Mouse (Mus musculus) G1E-ER4 (cell line): Measurements from ENCODE around the gene Drd2. TPM values are rescaled to one million over a fixed set of nuclear protein-coding genes. Genes with fewer than 3 reads are reported as not detected.

Experiments used
- GATA1 ChIP-seq: IDR thresholded peaks from one replicate; pipeline ENCODE4 v1.8.0; 2012; ENCODE audit warnings: low read length, inconsistent platforms
- polyA plus RNA-seq: library from polyadenylated mRNA; stranded (reverse); fragments of >175 nt; gene quantifications from 2 replicates; pipeline ENCODE4 v1.2.3, GENCODE M21; 2012

Drd2 gene
- not detected in 2 replicates for polyA plus RNA-seq

DNA sequence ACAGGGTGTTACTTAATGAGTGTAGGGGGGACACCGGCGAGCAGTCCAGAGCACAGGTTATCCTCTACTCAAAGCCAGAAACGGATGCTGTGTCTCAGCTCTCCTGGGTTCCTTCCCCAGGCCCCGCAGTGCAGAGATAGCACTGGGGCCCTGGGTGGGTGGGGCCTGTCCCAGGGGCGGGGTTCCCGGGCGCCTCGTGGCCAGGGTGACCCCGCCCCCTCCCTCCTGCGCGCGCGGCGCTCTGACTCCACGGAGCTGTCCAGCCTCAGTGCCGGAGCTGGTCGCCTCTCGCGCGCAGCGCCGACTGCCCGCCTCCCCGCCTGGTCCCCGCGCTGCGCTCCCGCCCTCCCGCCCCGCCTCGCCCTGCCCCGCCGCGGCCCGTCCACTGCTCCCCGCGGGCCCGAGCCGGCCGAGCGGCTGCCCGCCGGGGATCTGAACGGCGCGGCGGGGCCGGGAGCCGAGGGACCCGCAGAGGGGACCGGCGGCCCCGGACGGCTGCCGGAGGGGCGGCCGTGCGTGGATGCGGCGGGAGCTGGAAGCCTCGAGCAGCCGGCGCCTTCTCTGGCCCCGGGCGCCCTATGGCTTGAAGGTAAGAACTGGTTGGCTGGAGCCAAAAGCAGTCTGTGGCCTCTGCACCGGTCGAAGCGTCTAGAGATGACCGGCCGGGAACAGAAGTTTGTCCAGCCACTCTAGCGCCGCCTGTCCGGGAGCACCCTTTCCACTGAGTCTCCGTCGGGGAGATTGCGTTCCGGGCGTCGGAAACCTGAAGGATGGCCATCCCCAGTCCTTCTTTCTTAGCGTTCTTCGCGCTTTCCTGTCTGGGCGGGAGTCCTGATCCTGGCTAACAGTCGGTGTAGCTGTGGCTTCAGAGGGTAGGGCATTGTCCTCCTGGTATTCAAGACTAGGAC is at the start of gene Drd2:
Gene Drd2 (plus strand): TSS at position 492 of the 908 bp plus-strand sequence.
- no peak for TF ChIP-seq GATA1

DNA sequence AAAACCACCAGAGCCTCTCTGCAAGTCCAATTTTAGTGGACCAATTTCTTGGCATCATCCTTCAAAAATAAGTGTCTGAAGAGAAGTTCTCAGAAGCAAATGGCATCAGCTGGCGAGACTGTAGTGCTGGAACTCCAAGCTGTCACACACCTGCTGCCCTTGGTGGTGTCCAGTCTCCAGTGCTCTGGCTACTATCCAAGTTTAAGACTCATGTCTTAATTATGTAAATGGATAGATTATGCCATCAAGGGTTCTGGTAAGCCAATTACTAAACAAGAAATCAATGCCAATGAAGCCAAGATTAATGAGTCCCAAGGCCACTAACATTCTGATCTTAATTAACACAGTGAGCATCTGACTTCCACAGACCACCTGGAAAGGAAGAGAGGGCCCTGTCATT is 45.3 kb upstream of the Drd2 start:
- TF ChIP-seq GATA1, result no peak

DNA sequence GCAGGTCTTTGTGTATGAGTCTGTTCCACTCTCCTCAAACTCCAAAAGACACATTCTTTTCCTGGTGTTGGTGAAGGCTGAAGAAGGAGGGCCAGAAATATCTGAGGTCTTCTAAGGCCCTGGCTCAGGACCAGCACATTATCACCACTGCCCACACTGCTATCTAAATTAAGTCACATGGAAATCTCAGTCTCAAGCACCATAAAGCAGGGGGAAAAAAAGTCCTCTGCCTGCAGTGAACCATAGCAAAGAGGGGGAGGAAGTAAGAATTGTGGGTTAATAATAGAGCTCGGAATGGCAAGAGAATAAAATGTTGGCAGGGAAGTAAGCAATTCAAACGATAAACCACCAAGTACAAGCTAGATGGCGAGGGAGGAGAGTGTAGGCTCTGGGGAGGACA is 32.9 kb upstream of the Drd2 start:
- no peak for TF ChIP-seq GATA1

DNA sequence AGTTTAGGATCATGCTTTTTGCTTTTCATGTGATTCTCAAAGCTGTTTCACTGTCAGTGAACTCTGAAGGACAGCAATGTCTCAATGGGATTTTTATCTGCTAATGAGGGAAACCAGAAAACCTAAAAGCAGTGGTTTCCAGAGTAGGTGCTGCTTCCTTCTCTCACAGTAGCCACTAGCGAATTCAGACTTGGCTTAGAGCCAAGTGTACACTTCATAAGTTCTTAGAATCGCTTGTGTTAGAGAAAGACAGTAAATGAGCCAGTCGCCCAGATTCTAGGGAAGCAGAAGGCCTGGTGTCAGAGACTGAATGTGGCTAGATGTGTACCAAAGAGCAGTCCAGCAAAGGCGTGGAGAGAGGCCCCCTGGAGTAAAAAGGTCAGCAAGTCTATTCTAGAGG is 29.6 kb upstream of the Drd2 start:
- TF ChIP-seq GATA1, result no peak

DNA sequence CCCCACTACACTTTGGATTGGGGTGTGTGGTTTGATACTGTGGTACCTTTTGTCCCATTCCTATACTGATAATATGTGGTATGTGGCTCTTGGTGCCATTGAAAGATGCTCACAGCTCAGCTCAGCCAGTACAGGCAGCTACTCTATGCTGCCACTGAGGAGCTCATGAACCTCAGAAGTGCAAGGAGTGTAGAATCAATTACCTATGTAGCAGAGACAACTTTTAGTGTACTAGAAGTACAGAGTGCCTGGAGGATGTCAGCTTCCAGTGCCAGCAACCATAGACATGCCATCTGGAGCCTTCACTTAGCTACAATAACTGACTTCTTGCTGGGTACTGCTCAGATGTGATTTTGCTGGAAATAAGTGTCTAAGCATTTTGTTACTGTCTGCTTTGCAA is 21.8 kb upstream of the Drd2 start:
- no peak for TF ChIP-seq GATA1

DNA sequence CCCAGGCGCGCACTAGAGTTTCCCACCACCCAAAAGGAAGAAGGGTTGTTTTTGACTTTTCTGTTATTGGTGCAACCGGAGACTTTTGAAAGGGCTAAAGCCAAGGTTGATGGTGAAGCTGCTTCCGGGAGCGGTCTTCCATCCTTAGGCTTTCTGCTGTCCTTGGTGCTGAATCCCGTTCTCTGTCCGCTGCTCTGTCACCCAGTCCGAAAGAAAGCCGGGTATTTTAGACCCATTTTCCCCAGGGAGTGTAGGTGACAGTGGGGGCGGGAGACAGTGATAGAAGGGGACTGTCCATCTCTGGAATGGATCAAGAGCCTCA is 578 bp downstream of the Drd2 start:
- TF ChIP-seq GATA1, result no peak

DNA sequence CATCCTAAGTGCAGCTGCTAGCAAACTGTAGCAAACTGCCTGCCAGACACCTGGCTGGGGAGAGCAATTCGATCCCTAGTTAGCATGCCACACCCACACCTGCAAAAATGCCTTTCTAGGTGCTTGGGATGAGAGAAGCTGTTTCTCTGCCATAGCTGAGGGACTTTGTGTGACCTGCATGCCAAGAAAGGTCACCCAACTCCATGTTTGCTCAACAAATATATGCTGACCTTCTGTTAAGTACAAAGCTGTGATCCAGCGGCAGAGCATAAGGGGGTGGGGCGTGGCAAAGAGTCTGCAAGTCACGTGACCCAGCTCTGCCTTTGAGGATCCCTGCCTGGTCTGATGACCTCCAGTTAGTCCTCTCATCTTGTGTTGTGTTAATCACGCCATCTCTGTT is 25.3 kb downstream of the Drd2 start:
- TF ChIP-seq GATA1, result no peak

DNA sequence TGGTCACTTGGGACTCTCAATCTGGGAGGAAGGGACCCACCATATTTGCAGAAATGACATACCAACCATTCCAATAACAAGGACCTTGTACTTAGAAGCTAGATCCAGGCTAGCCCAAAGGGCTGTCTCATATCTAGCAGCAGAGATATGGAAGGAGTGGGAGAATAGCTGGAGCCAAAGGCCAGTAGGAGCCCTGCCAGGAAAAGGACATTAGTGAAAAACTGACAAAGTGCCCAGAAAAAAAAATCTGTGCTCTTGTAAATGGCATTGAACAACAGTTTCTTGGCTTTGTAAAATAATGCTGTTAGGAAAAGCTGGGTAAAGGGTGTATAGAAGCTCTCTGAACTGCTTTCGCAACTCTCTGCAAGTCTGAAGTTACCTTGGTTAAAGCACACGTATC is 33.5 kb downstream of the Drd2 start:
- no peak for TF ChIP-seq GATA1

DNA sequence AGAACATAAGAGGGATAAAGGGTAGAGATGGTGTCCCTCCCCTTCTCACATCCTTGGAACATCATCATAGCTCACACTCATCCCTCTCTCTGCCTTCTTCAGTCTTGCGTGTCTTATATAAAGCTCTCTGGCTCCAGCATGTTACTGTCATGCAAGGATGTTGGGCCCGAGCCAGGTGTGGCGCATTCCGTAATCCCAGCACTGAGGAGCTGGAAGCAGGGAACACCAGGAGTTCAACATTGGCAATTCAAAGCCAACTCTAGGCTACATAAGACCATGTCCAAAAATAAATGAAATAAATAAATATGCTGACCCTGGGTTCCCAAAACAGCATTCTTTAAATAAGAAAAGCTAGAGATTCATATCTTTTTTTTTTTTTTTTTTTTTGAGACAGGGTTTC is 39.5 kb downstream of the Drd2 start:
- no peak for TF ChIP-seq GATA1

DNA sequence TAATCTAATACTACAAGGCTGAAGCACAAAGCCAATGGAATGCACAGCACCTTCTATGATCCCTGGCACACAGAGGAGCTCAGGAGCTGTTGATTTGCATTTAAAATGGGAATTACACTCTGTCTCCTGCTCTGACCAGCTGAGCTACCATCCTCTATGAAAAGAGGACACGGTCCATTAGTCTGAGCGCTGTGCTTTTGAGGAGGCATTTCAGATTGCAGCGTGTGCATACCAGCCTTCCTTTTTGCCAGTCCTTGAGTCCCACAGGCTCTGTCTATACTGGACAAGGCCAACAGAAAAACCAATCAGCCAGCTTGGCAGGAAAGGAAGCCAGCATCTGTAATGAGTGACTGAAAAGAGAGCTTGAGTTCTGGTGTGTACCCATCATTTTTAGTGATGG is 43.6 kb downstream of the Drd2 start:
- TF ChIP-seq GATA1, result no peak

DNA sequence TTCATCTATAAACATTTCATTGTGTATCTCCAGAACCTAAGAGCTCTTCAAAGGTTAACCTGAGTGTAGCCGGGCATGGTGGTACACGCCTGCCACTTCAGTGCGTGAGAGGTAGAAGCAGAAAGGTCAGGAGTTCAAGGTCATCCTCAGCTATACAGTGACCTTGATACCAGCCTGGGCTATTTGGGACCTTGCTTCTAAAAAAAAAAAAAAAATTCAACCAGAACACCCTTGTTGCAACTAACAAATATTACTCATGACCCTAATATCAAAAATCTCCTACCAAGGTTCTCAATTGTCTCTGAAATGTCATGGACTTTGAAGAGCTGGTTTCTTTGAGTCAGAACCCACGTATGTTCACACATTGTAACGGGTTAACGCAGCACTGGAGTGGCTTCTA is 44.4 kb downstream of the Drd2 start:
- no peak for TF ChIP-seq GATA1

DNA sequence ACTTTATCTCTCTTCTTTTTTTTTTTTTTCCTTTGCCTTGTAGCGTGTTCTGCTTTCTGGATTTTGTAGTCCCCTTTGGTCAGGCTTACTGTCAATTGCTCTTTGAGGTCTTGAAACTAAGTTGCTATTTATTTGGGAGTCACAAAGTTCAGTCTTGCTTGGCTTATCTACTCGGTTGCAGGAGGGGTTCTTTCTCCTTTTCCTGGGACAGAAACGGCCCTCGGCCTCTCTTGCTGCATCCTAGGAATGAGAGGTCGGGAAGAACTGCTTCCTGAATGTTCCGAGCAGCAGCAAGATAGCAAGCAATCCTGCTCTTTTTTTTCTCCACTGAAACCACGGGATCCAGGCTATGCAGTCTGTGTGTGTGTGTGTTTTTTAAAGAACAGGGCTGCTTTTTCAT is 44.9 kb downstream of the Drd2 start:
- no peak for TF ChIP-seq GATA1

DNA sequence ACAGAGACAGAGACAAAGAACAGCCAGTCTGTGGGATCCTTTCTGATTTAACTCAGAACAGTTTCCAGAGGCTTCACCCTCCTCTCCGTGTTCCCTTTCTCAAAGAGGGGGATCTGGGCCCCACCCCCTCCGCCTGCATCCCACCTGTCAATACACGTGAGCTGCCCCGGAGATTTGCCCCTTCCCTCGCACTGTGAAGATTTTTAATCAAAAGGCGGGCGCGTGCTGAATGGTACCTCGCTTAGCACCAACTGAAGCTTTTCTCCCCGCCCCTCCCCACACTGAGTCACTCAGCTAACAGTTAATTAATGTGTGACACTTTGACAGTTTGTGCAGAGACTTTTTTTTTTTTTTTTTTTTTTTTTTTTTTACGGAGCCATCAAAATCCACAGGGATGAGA is 45.7 kb downstream of the Drd2 start:
- TF ChIP-seq GATA1, result no peak

DNA sequence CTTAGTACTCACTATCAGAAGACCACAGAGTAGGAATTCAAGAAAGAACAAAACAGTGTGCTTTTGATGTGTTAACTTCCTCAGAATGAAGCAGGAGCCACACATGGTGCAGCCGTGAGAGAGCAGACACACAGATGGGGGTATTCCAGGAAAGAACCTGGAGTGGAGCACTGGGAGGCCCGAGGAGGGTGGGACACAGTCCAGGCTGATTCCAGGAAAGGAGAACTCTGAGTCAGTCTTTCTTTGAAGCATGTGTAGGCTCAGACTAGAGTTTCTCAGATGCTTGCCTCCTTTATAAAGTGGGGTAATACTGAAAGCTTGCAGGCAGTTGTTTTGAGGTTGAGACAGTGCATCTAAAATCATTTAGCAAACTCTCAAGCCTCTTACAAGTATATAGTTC is 51.8 kb downstream of the Drd2 start:
- TF ChIP-seq GATA1, result no peak

DNA sequence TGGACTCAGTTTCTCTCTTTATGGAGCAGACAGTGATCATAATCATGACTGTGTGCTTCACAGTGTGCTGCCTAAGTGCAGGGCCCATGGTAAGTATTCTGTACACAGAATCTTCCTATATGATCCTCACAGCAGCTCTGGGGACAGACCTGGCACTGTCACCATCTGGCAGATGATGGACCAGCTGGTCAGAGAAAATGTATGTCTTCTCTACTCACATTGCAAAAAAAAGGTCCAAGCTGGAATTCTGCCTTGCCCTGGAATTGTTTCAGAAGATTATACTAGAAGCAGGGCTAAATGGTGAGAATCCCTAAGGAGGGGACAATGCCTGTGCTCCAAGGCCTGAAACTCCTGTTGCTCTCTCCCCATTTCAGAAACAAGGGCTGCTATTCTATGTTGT is 55.6 kb downstream of the Drd2 start:
- TF ChIP-seq GATA1, result no peak

DNA sequence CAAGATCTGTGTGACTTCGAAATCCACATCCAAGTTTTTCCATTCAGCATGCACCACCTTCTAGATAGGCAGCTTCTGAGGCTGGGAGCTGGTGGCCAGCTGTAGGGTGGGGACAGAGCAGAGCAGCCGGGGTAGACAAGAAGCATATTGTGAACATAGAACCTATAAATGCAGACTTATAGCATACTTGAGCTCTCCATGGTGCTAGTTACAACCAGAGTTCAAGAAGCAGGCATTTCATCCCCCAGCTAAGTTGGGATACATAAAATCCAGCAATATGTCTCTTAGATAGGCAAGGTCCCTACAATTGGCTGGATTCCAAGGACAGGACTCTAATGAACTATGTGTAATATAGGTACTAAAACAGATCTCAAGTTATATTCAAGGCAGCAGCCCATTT is 63.3 kb downstream of the Drd2 start:
- no peak for TF ChIP-seq GATA1

DNA sequence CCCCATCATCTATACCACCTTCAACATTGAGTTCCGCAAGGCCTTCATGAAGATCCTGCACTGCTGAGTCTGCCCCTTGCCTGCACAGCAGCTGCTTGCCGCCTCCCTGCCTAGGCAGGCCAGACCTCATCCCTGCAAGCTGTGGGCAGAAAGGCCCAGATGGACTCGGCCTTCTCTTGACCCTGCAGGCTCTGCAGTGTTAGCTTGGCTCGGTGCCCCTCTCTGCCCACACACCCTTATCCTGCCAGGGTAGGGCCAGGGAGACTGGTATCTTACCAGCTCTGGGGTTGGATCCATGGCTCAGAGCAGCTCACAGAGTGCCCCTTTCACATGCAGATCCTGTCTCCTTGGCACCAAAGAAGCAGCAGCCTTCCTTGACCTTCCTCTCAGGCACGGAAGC is 66.6 kb downstream of the Drd2 start:
- TF ChIP-seq GATA1, result no peak

DNA sequence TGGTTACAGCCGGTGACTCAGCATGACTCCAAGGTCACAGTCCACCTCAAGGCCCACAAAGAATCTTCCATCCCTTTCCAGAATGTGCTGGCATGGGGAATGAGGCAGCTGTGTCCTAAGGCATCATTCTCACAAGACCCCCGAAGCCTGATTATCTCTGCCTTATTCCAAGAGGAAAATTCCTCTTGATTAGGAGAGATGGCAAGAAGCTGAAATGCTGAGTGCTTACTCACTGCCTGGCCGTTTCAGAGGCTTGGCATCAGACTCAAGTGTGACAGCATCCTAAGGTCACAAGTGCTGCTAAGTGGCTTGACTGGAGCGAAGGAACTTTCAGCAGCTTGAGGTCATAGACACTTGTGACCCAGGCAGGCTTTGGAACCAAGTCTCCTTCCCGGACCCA is 70.2 kb downstream of the Drd2 start:
- no peak for TF ChIP-seq GATA1
